Mouse (Mus musculus) intestine, embryonic 14.5 days (tissue): ENCODE data around the gene Baz2a. TPM values are rescaled to one million over a fixed set of nuclear protein-coding genes. Genes with fewer than 3 reads are reported as not detected.
"Not testable (repeated sequence)": the region's sequence is repeated elsewhere in the genome, so short reads cannot be mapped to it uniquely, and the experiment has no call there.

ENCODE experiments used
- ATAC-seq: fragments of 200-750 bp; cut with Nextera tagmentation; replicated peaks from 2 replicates; pipeline ENCODE4 v1.8.0; 2017; ENCODE audit warnings: low read depth, moderate number of reproducible peaks, moderate TSS enrichment, moderate library complexity; ENCODE audit not compliant: low FRiP score, low TSS enrichment
- DNase-seq: peaks from one replicate; pipeline ENCODE4 v3.0.0-alpha.2; 2018; ENCODE audit warnings: low spot score
- H3K27ac ChIP-seq: fragments of 300-500 bp; sonication (generic); 2 replicates; pipeline ENCODE4 v1.5.1; 2014; ENCODE audit warnings: low read depth, mild to moderate bottlenecking, control low read depth
- H3K27me3 ChIP-seq: fragments of 300-500 bp; sonication (generic); replicated peaks from 2 replicates; pipeline ENCODE4 v1.6.1; 2014; ENCODE audit warnings: low read length, control low read depth; ENCODE audit not compliant: control insufficient read depth, insufficient read depth
- H3K36me3 ChIP-seq: fragments of 300-500 bp; sonication (generic); 2 replicates; pipeline ENCODE4 v1.6.1; 2014; ENCODE audit warnings: low read length, control low read depth; ENCODE audit not compliant: control insufficient read depth, insufficient read depth
- H3K4me1 ChIP-seq: fragments of 300-500 bp; sonication (generic); replicated peaks from 2 replicates; pipeline ENCODE4 v1.6.1; 2014; ENCODE audit warnings: low read length, control low read depth, mixed read lengths; ENCODE audit not compliant: control insufficient read depth, insufficient read depth
- H3K4me2 ChIP-seq: fragments of 300-500 bp; sonication (generic); 2 replicates; pipeline ENCODE4 v1.6.1; 2014; ENCODE audit warnings: low read length
- H3K4me3 ChIP-seq: fragments of 300-500 bp; sonication (generic); 2 replicates; pipeline ENCODE4 v1.5.1; 2014; ENCODE audit warnings: low read depth, low read length, control low read depth, mixed read lengths
- H3K9ac ChIP-seq: fragments of 300-500 bp; sonication (generic); 2 replicates; pipeline ENCODE4 v1.6.1; 2014; ENCODE audit warnings: mild to moderate bottlenecking, low read length
- H3K9me3 ChIP-seq: fragments of 300-500 bp; sonication (generic); 2 replicates; pipeline ENCODE4 v1.6.1; 2016; ENCODE audit warnings: low read length, control low read depth; ENCODE audit not compliant: control insufficient read depth
- WGBS: fragments of 180-500 bp; shearing (Covaris S2); extraction: QIAGEN DNeasy Blood & Tissue Kit; methylation state at CpG from one replicate; pipeline ENCODE4 v1.1.7; 2014; 5-methylcytosine and 5-hydroxymethylcytosine counted together
- polyA plus RNA-seq: library from polyadenylated mRNA; unstranded; fragments of >200 nt; fragmentation: Nextera tagmentation; extraction: Ambion mirVana; gene quantifications from 2 replicates; pipeline ENCODE4 v1.2.1, GENCODE M21; 2014

Gene Baz2a
- polyA plus RNA-seq, 1 experiment from 2014 or later = 26.2 TPM

DNA sequence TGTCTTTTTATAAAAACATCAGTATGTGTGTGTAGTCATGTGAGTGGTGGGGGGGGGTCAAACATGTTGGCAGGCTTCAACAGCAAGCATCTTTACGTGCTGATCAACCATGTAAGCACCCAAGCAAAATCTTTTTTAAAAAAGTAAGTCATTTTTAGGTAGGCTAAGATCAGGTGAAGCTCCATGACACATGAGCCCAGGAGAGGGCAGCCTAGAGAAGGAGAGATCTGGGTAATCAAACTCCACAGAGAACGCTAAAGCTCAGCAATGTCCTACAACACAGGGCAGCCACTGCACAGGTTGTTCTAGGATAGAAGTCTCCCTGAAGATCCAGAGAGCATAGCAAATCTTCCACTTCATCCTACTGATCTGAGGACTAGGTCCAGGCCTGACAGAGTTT lies 50.8 kb downstream of the Baz2a start:
- no peak overlapping the region for H3K4me2 ChIP-seq
- no peaks in the 10 kb centered on the region for H3K9me3 ChIP-seq
- no peak overlapping the region for H3K27ac ChIP-seq
- no peaks in the 10 kb centered on the region for H3K27me3 ChIP-seq
- no peak overlapping the region for H3K9ac ChIP-seq
- no peak overlapping the region for H3K4me3 ChIP-seq
- H3K4me1 ChIP-seq = no peaks in the 10 kb centered on the region
- no peak for DNase-seq
- WGBS = 82% methylated on average over 2 of the region's 2 CpGs
- H3K36me3 ChIP-seq = peaks cover 66% of the 10 kb centered on the region
- no peak for ATAC-seq

DNA sequence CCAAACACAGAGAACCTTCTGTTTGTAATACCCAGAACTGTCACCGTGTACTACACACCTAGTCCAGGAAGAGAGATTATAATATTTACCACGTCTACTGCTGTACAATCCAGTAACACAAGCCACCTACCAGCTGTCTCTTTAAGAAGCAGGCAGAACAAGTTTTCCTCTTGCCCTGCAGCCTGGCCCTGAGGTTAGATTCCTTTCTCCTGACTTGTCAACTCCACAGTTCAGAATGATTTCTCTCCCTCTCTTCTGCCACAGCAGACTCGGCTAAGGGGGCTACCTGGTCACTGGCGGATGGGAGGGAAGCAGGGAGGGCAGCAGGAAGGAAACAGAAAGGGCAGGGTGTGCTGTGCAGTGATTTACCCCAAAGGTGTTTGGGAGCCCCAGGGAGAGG lies 52.3 kb downstream of the Baz2a start:
- Histone ChIP-seq H3K27ac (no peak overlapping the region), H3K4me1 (peaks cover 3% of the 10 kb centered on the region), H3K4me2 (no peak overlapping the region), H3K4me3 (no peak overlapping the region), H3K27me3 (no peaks in the 10 kb centered on the region), H3K9ac (no peak overlapping the region), H3K9me3 (no peaks in the 10 kb centered on the region), H3K36me3 (peaks cover 55% of the 10 kb centered on the region)
- DNase-seq = no peak
- WGBS = 56% methylated on average over 4 of the region's 4 CpGs
- no peak for ATAC-seq

DNA sequence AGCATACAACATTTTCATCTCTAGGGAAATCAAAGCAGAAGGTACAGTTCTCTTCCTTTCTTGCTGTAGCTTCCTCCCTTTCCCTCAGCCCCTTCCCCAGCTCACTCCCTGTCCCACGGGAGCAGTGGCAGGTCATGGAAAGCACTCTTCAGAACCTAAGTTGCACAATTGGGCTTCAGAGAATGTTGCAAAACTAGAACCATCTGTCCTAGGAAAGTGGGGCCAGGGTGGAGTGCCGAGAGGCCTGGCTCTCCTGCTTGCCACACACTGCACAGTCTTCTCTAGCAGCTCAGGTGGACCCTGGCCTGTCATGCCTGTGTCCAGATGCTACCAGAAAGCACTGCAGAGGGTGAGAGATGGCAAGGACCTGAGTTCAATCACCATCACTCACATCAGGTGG lies 53.6 kb downstream of the Baz2a start:
- H3K9me3 ChIP-seq = no peaks in the 10 kb centered on the region
- no peak overlapping the region for H3K4me3 ChIP-seq
- peaks cover 16% of the 10 kb centered on the region for H3K4me1 ChIP-seq
- 86% methylated on average over 2 of the region's 2 CpGs for WGBS
- no peaks in the 10 kb centered on the region for H3K27me3 ChIP-seq
- H3K4me2 ChIP-seq = no peak overlapping the region
- no peak overlapping the region for H3K27ac ChIP-seq
- ATAC-seq (no peak), DNase-seq (no peak)
- H3K36me3 ChIP-seq = peaks cover 42% of the 10 kb centered on the region
- no peak overlapping the region for H3K9ac ChIP-seq

DNA sequence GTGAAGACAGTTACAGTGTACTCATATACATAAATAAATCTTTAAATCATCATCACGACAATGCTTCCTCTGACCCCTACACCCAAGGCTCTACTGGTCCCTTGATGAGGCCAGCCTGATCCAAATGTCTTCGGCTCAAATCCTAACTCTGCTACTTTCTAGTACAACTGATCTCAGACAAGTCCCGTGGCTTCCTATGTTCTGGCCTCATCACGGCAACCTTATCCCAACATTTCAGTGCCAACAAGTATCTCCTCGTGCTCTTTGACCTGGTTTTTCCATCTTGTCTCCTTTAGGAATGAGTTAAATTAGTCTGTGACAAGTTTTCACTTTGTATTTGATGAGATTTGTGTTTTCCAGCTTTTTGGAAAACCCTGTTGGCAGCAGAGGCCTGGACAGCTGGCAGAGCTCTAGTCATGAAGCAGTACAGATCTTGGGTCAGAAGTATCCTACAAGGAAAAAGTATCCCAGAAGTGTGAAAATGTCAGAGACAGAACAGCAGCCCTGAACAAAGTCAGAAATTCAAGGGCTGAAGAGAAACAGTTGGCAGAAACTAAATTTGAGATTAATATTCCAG lies 57.5 kb downstream of the Baz2a start:
- Histone ChIP-seq H3K27ac (peak overlapping the region; percentile 86), H3K4me3 (peak overlapping the region; percentile 10; the same call in 1 of the 2 replicates), H3K27me3 (no peaks in the 10 kb centered on the region), H3K9me3 (no peaks in the 10 kb centered on the region), H3K4me1 (peaks cover 21% of the 10 kb centered on the region), H3K36me3 (peaks cover 31% of the 10 kb centered on the region), H3K9ac (peak overlapping the region; percentile 32), H3K4me2 (peak overlapping the region; percentile 32)
- DNase-seq (no peak), ATAC-seq (no peak)
- 77% methylated on average over 5 of the region's 5 CpGs for WGBS

DNA sequence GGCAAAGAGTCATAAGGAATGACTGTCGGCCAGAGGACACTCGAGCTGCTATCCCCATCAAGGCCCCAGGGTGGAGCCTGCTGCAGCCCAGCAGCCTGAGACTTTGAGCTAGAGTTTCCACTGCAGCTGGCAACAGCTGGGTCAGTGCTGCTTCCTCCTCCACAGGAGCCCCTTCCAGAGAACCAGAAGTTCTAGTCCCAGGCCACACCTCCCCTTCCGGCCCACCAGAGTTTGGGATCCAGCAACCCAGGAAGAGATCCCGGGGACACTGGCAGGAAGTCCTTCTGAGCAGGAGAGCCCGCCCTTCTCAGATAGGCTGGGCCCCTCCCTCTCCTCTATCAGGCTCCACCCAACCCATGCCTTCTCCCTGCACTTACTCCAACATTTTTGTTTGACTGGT lies 58.2 kb downstream of the Baz2a start:
- H3K9me3 ChIP-seq = no peaks in the 10 kb centered on the region
- peak overlapping the region; percentile 10; the same call in 1 of the 2 replicates for H3K4me3 ChIP-seq
- peak; percentile 95 for ATAC-seq
- peaks cover 24% of the 10 kb centered on the region; the same call in 1 of the 2 replicates for H3K36me3 ChIP-seq
- H3K27ac ChIP-seq = peak overlapping the region; percentile 86
- 3% methylated on average over 5 of the region's 5 CpGs for WGBS
- no peaks in the 10 kb centered on the region for H3K27me3 ChIP-seq
- H3K4me1 ChIP-seq = peaks cover 21% of the 10 kb centered on the region
- peak overlapping the region; percentile 32; the same call in 1 of the 2 replicates for H3K9ac ChIP-seq
- peak overlapping the region; percentile 32 for H3K4me2 ChIP-seq
- peak; percentile 89 for DNase-seq

DNA sequence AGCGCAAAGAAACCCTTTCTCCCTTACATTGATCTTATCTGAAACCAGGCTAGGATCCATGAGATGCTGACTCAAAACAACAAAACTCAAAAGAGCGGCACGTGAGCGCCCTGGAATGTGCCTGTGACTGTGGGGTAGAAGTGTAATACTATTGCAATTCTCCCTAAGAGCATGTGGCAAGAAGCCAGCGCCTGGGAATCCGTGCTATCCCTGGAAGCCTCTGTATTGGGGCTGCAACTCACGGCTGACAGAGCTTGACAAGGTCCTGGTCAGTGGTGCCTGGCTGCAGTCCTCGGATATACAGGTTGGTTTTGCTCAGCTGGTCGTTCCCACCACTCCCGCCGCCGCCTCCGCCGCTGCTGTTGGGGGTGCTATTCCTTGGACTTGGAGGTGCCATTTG lies 59.6 kb downstream of the Baz2a start:
- Histone ChIP-seq H3K27ac (peak overlapping the region; percentile 86), H3K4me2 (no peak overlapping the region), H3K9me3 (no peaks in the 10 kb centered on the region), H3K4me3 (no peak overlapping the region), H3K36me3 (peaks cover 15% of the 10 kb centered on the region; the same call in 1 of the 2 replicates), H3K9ac (no peak overlapping the region), H3K4me1 (peaks cover 21% of the 10 kb centered on the region), H3K27me3 (no peaks in the 10 kb centered on the region)
- WGBS = 70% methylated on average over 14 of the region's 14 CpGs
- DNase-seq (no peak), ATAC-seq (no peak)

DNA sequence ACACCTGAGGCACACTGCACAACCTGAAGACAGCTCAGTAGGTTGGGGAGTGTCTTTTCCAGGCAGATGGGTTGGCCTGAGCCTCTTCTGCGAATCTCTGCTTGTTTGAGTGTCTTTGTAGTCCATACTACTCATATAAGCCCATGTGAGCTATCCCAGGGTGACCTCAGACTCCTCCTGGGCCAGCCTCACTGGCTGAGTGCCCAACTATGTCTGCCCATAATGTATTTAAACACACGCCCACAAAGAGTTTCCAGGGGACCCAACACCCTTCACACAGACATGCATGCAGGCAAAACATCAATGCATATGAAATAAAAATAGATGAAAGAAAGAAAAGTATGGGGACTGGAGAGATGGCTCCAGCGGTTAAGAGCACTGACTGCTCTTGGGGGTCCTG lies 62.6 kb downstream of the Baz2a start:
- Histone ChIP-seq H3K4me2 (no peak overlapping the region), H3K27me3 (no peaks in the 10 kb centered on the region), H3K4me1 (peaks cover 15% of the 10 kb centered on the region), H3K4me3 (no peak overlapping the region), H3K36me3 (peaks cover 12% of the 10 kb centered on the region; the same call in 1 of the 2 replicates), H3K27ac (no peak overlapping the region), H3K9ac (no peak overlapping the region), H3K9me3 (no peaks in the 10 kb centered on the region)
- ATAC-seq (no peak), DNase-seq (no peak)
- 71% methylated on average over 3 of the region's 3 CpGs for WGBS

DNA sequence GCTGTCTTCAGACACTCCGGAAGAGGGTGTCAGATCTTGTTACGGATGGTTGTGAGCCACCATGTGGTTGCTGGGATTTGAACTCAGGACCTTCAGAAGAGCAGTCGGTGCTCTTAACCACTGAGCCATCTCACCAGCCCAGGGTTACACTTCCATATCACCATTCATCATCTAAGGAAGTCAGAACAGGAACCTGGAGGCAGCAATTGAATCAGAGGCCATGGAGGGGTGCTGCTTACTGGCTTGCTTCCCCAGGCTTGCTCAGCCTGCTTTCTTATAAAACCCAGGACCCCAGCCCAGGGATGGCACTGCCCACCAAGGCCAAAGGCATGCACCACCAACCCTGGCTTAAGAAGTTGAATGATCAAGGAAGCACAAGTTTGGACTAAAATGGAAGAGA lies 74.3 kb downstream of the Baz2a start:
- not testable (repeated sequence) for H3K27ac ChIP-seq, H3K9me3 ChIP-seq, ATAC-seq, H3K36me3 ChIP-seq, H3K9ac ChIP-seq, H3K4me1 ChIP-seq, H3K4me2 ChIP-seq, H3K27me3 ChIP-seq, DNase-seq, H3K4me3 ChIP-seq
- 65% methylated on average over 2 of the region's 3 CpGs for WGBS

DNA sequence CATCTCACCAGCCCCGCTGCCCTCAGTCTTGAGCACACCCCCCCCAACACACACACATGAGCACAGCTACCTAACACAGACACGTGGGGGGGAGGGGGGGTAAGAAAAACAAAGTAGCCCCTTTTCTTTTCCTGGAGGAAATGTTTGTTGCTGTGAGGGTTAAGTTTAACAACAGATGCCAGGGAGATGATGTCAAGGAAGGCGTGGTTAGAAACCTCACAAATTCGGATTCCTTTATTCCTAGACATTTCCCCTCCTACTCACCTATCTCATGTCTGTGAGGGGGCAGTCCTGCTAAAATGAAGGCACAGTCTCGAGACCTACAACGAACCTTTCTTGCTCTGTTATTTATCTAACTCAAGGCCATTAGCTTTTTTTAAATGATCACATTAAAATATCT lies 75.7 kb downstream of the Baz2a start:
- 28% methylated on average over 6 of the region's 6 CpGs for WGBS
- H3K4me1 ChIP-seq = 0 out of 2 replicates have a peak, but pooled peaks cover 4% of the 10 kb centered on the region
- H3K9me3 ChIP-seq = no peaks in the 10 kb centered on the region
- H3K27ac ChIP-seq = no peak overlapping the region; the same call in 1 of the 2 replicates
- ATAC-seq = no peak
- DNase-seq = no peak
- no peak overlapping the region for H3K4me2 ChIP-seq
- H3K9ac ChIP-seq = no peak overlapping the region
- no peaks in the 10 kb centered on the region for H3K27me3 ChIP-seq
- no peak overlapping the region for H3K4me3 ChIP-seq
- no peaks in the 10 kb centered on the region for H3K36me3 ChIP-seq
